Mouse (Mus musculus): Measurements from ENCODE around the gene Ttc28. TPM values are rescaled to one million over a fixed set of nuclear protein-coding genes. Genes with fewer than 3 reads are reported as not detected.
A peak's percentile ranks its signal among the peaks of the same experiment; 100 is the strongest.

Ttc28 gene
- total RNA-seq, 1 experiment, result 5.8 TPM

DNA sequence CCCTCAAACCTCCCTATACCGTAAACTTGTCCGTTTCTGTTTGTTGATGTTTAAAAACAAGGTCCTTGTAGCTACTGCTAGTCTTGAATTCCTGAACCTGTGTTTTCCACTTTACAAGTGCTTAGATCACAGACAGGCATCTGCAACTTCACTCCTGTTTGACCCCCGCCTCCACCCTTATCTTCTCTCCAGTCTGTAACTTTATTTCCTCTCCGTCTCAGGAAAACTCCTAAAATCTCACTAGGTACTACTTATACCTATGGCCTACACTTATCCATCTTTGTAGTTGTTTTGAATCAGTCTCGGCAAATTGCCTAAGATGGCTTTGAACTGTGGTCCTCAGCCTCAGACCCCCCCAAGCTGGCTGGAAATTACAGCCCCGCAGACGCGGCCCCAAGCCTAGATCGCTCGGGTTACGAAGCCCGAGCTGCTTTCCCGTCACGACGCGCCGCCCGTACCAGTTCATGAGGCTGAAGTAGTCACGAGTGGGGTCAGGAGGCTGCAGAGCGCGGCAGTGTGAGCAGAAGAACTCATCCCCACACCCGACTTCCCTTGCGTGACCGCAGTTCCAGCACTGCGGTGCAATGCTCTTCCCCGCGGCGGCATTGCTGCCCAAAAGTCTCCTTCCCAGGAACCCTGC is 40.4 kb upstream of the Ttc28 start:
- Histone ChIP-seq H3K9me3 (ENCODE audit: control insufficient read depth, insufficient read depth, low read depth, low read length) (no peaks in the 10 kb centered on the region), H3K4me3 (ENCODE audit: insufficient read depth in 1 of 2, low read depth in 1 of 2, low read length in 2 of 2, poor library complexity in 1 of 2, severe bottlenecking in 1 of 2) (peak overlapping the region; percentile 87 to 98), H3K9ac (ENCODE audit: insufficient read depth, low read depth, low read length, poor library complexity, severe bottlenecking) (peak overlapping the region; percentile 95), H3K4me1 (ENCODE audit: control insufficient read depth in 2 of 2, insufficient read depth in 2 of 2, low read length in 2 of 2, poor library complexity in 1 of 2) (peaks cover 0 to 6% of the 10 kb centered on the region in 2 experiments; a peak in 1 of 4 replicates), H3K36me3 (ENCODE audit: control insufficient read depth, insufficient read depth, low read length, poor library complexity, severe bottlenecking) (peaks cover 17% of the 10 kb centered on the region), H3K27ac (ENCODE audit: insufficient read depth, low read depth, low read length, poor library complexity, severe bottlenecking) (peak overlapping the region; percentile 65)
- in situ Hi-C loops (cut with MboI; ENCODE audit: low sequenced_read_pairs in 2 of 2, unreplicated experiment in 2 of 2), result no loop called here
- TF ChIP-seq MAFK (IDR thresholded peaks at IDR 0.05; ENCODE audit: insufficient read depth, low read depth, low read length), result no peak
- no peak for TF ChIP-seq CHD2 (IDR thresholded peaks at IDR 0.05; ENCODE audit: low read depth, low read length)
- TF ChIP-seq ZC3H11A (IDR thresholded peaks at IDR 0.05; ENCODE audit: borderline replicate concordance, low read depth, low read length), result no peak
- DNase-seq (ENCODE audit: low read depth, low spot score), result no peak

DNA sequence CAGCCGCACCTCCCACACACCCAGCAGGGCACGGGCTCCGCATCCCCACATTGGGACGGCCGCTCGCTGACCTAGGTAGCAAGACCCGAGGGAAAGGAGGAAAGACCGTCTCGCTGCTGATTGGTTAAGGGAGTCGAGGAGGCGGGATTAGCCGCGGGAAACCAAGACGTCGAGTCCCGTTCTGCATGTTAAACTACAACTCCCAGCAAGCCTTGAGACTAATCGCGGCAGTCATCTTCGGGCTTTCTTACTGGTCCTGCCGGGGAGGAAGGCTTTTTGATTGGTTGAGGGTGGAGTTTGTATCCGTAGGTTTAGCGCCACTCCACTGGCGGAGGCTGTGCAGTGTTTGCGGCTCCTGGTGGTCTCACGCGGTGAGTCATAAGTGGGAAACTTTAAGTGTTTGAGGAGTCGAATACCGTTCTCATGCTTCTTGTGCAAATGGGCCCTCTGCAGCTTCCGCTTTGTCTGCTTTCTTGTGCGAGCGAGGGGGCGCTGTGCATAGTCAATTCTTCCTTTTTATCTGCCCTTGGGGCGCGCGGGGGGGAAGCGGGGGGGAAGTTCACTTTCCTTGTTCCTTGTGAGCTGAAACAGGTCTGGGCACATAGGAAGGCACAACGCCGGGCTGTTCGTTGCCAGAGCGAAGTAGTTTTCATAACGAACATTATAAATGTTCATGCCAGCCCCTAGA is 39.8 kb upstream of the Ttc28 start, which contains the start of the genes Hscb and Chek2:
Hscb (minus strand) TSS at position 100 of the 688 bp plus-strand sequence.
Chek2 (plus strand) TSS at position 302 of the 688 bp plus-strand sequence.
- Histone ChIP-seq H3K9me3 (ENCODE audit: control insufficient read depth, insufficient read depth, low read depth, low read length) (no peaks in the 10 kb centered on the region), H3K4me1 (ENCODE audit: control insufficient read depth in 2 of 2, insufficient read depth in 2 of 2, low read length in 2 of 2, poor library complexity in 1 of 2) (peaks cover 0 to 6% of the 10 kb centered on the region in 2 experiments; a peak in 1 of 4 replicates), H3K36me3 (ENCODE audit: control insufficient read depth, insufficient read depth, low read length, poor library complexity, severe bottlenecking) (peaks cover 17% of the 10 kb centered on the region), H3K27ac (ENCODE audit: insufficient read depth, low read depth, low read length, poor library complexity, severe bottlenecking) (peak within 1 kb of the TSS; percentile 65), H3K4me3 (ENCODE audit: insufficient read depth in 1 of 2, low read depth in 1 of 2, low read length in 2 of 2, poor library complexity in 1 of 2, severe bottlenecking in 1 of 2) (peak within 1 kb of the TSS; percentile 87 to 98), H3K9ac (ENCODE audit: insufficient read depth, low read depth, low read length, poor library complexity, severe bottlenecking) (peak within 1 kb of the TSS; percentile 95)
- in situ Hi-C loops (cut with MboI; ENCODE audit: low sequenced_read_pairs in 2 of 2, unreplicated experiment in 2 of 2), result no loop called here
- no peak for TF ChIP-seq MAFK (IDR thresholded peaks at IDR 0.05; ENCODE audit: insufficient read depth, low read depth, low read length)
- TF ChIP-seq HCFC1 (IDR thresholded peaks at IDR 0.05; ENCODE audit: borderline replicate concordance, insufficient read depth, low read length), result peak; percentile 98
- peak; percentile 85 for TF ChIP-seq CHD2 (IDR thresholded peaks at IDR 0.05; ENCODE audit: low read depth, low read length)
- peak; percentile 99 for DNase-seq (ENCODE audit: low read depth, low spot score)

DNA sequence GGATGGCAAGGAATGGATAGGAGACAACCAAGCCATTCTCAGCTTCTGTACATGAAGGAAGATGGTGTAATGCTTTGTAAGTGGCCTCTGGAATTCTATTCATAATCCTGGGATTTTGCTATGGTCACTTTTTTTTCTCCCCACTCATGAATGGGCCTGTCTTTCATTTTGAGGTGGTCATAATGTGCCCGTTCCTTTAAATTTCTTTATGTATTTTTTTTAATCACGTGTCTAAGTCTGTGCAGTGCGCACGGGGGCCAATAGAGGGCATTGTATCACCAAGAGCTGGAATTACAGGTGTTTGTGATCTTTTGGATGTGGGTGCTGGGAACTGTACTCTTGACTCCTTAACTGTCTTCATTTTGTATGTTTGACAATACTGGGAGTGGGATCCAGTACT is 39.1 kb upstream of the Ttc28 start:
- Histone ChIP-seq H3K36me3 (ENCODE audit: control insufficient read depth, insufficient read depth, low read length, poor library complexity, severe bottlenecking) (peaks cover 17% of the 10 kb centered on the region), H3K9me3 (ENCODE audit: control insufficient read depth, insufficient read depth, low read depth, low read length) (no peaks in the 10 kb centered on the region), H3K27ac (ENCODE audit: insufficient read depth, low read depth, low read length, poor library complexity, severe bottlenecking) (peak overlapping the region; percentile 49), H3K4me3 (ENCODE audit: insufficient read depth in 1 of 2, low read depth in 1 of 2, low read length in 2 of 2, poor library complexity in 1 of 2, severe bottlenecking in 1 of 2) (peak overlapping the region; percentile 87 to 93), H3K9ac (ENCODE audit: insufficient read depth, low read depth, low read length, poor library complexity, severe bottlenecking) (peak overlapping the region; percentile 84), H3K4me1 (ENCODE audit: control insufficient read depth in 2 of 2, insufficient read depth in 2 of 2, low read length in 2 of 2, poor library complexity in 1 of 2) (peaks cover 0 to 6% of the 10 kb centered on the region in 2 experiments; a peak in 1 of 4 replicates)
- TF ChIP-seq ZNF384 (IDR thresholded peaks at IDR 0.05; ENCODE audit: low read depth, low read length) (peak; percentile 32; the same call in 1 of the 2 replicates), CHD2 (IDR thresholded peaks at IDR 0.05; ENCODE audit: low read depth, low read length) (no peak), HCFC1 (IDR thresholded peaks at IDR 0.05; ENCODE audit: borderline replicate concordance, insufficient read depth, low read length) (0 out of 2 replicates have a peak, but pooled peaks have one; percentile 15), MAFK (IDR thresholded peaks at IDR 0.05; ENCODE audit: insufficient read depth, low read depth, low read length) (no peak), ZC3H11A (IDR thresholded peaks at IDR 0.05; ENCODE audit: borderline replicate concordance, low read depth, low read length) (no peak)
- DNase-seq (ENCODE audit: low read depth, low spot score), result peak; percentile 75
- in situ Hi-C loops (cut with MboI; ENCODE audit: low sequenced_read_pairs in 2 of 2, unreplicated experiment in 2 of 2), result no loop called here

DNA sequence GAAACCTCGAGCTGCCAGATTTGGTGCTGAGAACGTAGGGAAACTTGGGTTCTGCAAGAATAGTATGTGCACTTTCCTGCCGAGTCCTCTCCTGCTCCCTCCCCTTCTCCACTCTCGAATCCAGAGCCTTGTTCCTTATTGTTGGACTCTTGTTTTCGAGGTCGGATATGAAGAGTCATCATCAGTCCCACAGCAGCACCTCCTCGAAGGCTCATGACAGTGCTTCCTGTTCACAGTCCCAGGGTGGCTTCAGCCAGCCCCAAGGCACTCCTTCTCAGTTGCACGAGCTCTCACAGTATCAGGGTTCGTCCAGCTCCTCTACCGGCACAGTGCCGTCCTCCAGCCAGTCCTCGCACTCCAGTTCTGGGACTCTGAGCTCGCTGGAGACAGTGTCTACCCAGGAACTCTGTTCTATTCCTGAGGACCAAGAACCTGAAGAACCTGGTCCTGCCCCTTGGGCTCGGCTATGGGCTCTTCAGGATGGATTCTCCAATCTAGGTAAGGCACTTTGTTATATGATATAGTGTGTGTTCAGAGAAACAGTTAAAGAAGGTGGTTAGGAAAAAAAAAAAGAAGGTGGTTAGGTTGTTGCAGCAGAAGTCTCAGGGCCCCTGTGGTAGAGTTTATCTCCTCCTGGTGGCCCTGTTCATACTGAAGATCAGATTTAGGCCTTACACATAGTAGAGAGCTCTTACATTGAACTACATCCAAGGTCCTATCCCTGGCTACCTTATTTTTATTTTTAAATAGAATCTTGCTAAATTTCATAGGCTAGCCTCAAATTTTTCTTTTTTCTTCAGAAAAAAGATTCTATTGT is 38.3 kb upstream of the Ttc28 start:
- H3K4me3 ChIP-seq (ENCODE audit: insufficient read depth in 1 of 2, low read depth in 1 of 2, low read length in 2 of 2, poor library complexity in 1 of 2, severe bottlenecking in 1 of 2), result peak overlapping the region; percentile 87 to 93
- in situ Hi-C loops (cut with MboI; ENCODE audit: low sequenced_read_pairs in 2 of 2, unreplicated experiment in 2 of 2), result no loop called here

More for the DNA sequence above, 38.3 kb upstream of the Ttc28 start:
- Histone ChIP-seq H3K36me3 (ENCODE audit: control insufficient read depth, insufficient read depth, low read length, poor library complexity, severe bottlenecking) (peaks cover 17% of the 10 kb centered on the region), H3K27ac (ENCODE audit: insufficient read depth, low read depth, low read length, poor library complexity, severe bottlenecking) (no peak overlapping the region), H3K9ac (ENCODE audit: insufficient read depth, low read depth, low read length, poor library complexity, severe bottlenecking) (peak overlapping the region; percentile 64; the same call in 1 of the 2 replicates), H3K9me3 (ENCODE audit: control insufficient read depth, insufficient read depth, low read depth, low read length) (no peaks in the 10 kb centered on the region), H3K4me1 (ENCODE audit: control insufficient read depth in 2 of 2, insufficient read depth in 2 of 2, low read length in 2 of 2, poor library complexity in 1 of 2) (peaks cover 0 to 4% of the 10 kb centered on the region in 2 experiments; a peak in 1 of 4 replicates)
- no peak for TF ChIP-seq ZC3H11A (IDR thresholded peaks at IDR 0.05; ENCODE audit: borderline replicate concordance, low read depth, low read length)
- no peak for TF ChIP-seq CHD2 (IDR thresholded peaks at IDR 0.05; ENCODE audit: low read depth, low read length)
- TF ChIP-seq MAFK (IDR thresholded peaks at IDR 0.05; ENCODE audit: insufficient read depth, low read depth, low read length), result no peak
- TF ChIP-seq HCFC1 (IDR thresholded peaks at IDR 0.05; ENCODE audit: borderline replicate concordance, insufficient read depth, low read length), result no peak
- TF ChIP-seq ZNF384 (IDR thresholded peaks at IDR 0.05; ENCODE audit: low read depth, low read length), result no peak
- no peak for DNase-seq (ENCODE audit: low read depth, low spot score)
